Mouse (Mus musculus) erythroblast, embryonic 14.5 days (primary cell): Measurements from ENCODE around the gene Fam187a. TPM values are rescaled to one million over a fixed set of nuclear protein-coding genes. Genes with fewer than 3 reads are reported as not detected.

Experiments
- H3K27me3 ChIP-seq: 2 replicates; pipeline ENCODE4 v1.6.1; 2012; ENCODE audit warnings: inconsistent platforms; ENCODE audit not compliant: control insufficient read depth
- H3K36me3 ChIP-seq: 2 replicates; pipeline ENCODE4 v1.6.1; 2012; ENCODE audit warnings: mild to moderate bottlenecking, inconsistent platforms; ENCODE audit not compliant: control insufficient read depth
- H3K4me1 ChIP-seq: 2 replicates; pipeline ENCODE4 v1.6.1; 2012; ENCODE audit warnings: inconsistent platforms; ENCODE audit not compliant: control insufficient read depth
- H3K4me3 ChIP-seq: replicated peaks from 2 replicates; pipeline ENCODE3; 2012; ENCODE audit warnings: moderate library complexity, mild to moderate bottlenecking, inconsistent platforms
- H3K9me3 ChIP-seq: 2 replicates; pipeline ENCODE4 v1.6.1; 2012; ENCODE audit warnings: low read length, inconsistent platforms, mixed read lengths; ENCODE audit not compliant: control insufficient read depth
- GATA1 ChIP-seq: IDR thresholded peaks from 2 replicates; pipeline ENCODE4 v1.6.1; 2012; ENCODE audit warnings: low read length, inconsistent platforms, mixed read lengths
- TAL1 ChIP-seq: IDR thresholded peaks from 3 replicates; pipeline ENCODE4 v1.6.1; 2012; ENCODE audit warnings: low read length, inconsistent platforms, mixed read lengths
- polyA plus RNA-seq: library from polyadenylated mRNA; stranded (reverse); fragments of >175 nt; gene quantifications from 2 replicates; pipeline ENCODE4 v1.2.3, GENCODE M21; 2012

The Fam187a gene
- polyA plus RNA-seq, 1 experiment = not detected

DNA sequence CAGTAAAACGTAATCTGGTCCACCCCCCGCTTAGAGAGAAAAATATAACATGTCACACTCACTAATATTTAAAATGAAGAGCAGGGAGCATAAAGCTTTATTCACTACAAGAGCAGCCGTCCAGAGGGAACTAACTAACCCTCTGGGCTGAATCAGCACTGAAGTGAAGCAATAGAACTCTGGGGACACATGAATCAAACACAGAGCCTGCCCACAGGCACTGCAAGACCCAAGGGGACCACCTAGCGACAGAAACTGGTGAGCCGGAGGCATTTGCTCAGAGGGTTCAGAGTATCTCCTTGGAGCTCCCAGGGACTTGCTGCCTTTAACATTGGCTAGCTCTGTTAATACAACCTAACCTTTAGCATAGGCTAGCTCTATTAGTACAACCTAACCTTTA is 5.1 kb downstream of the Fam187a start:
- Histone ChIP-seq H3K27me3 (peaks cover 34% of the 10 kb centered on the region), H3K9me3 (no peaks in the 10 kb centered on the region)
- TF ChIP-seq GATA1 (no peak), TAL1 (no peak)

DNA sequence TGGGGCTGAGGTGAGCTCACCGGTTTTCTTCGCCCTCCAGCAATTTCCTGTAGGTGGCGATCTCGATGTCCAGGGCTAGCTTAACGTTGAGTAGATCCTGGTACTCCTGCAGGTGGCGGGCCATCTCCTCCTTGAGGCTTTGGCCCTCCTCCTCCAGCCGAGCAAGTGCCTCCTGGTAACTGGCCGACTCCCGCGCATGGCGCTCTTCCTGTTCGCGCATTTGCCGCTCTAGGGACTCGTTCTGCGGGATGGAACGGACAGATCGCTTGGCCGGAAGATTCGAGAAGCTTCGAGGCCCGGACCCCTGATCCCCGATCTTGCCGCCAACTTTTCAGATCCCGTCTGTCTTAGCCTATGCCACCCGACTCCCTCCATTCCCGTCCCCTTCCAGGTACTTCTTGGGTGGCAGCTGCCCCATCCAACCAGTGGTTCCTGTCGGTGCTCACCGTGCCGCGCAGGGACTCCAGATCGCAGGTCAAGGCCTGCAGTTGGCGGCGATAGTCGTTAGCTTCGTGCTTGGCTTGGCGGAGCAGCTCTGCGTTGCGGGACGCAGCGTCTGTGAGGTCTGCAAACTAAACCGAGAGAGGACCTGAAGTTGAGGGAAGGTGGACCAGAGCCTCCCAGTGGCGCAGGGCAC is 8.2 kb downstream of the Fam187a start:
- TF ChIP-seq GATA1 (no peak), TAL1 (no peak)
- H3K4me1 ChIP-seq = peaks cover 86% of the 10 kb centered on the region
- H3K27me3 ChIP-seq = peaks cover 24% of the 10 kb centered on the region
- no peaks in the 10 kb centered on the region for H3K9me3 ChIP-seq
- H3K4me3 ChIP-seq = peak overlapping the region; percentile 72
- H3K36me3 ChIP-seq = peaks cover 74% of the 10 kb centered on the region

More for the DNA sequence above, 5.1 kb downstream of the Fam187a start:
- Histone ChIP-seq H3K36me3 (peaks cover 79% of the 10 kb centered on the region), H3K4me3 (no peak overlapping the region), H3K4me1 (peaks cover 65% of the 10 kb centered on the region)

GRCm38 (mm10) chr11:102894716-102895115 is 9.7 kb downstream of the Fam187a start:
- peaks cover 60% of the 10 kb centered on the region for H3K36me3 ChIP-seq
- no peaks in the 10 kb centered on the region for H3K9me3 ChIP-seq
- H3K27me3 ChIP-seq = peaks cover 20% of the 10 kb centered on the region
- peaks cover 90% of the 10 kb centered on the region for H3K4me1 ChIP-seq
- TF ChIP-seq GATA1 (no peak), TAL1 (no peak)
- peak overlapping the region; percentile 72 for H3K4me3 ChIP-seq

- H3K27me3 ChIP-seq = peaks cover 20% of the 10 kb centered on the region
- H3K4me1 ChIP-seq = peaks cover 87% of the 10 kb centered on the region
- TF ChIP-seq GATA1 = peak; percentile 99
- TF ChIP-seq TAL1 = peak; percentile 97
- peaks cover 51% of the 10 kb centered on the region for H3K36me3 ChIP-seq
- H3K9me3 ChIP-seq = no peaks in the 10 kb centered on the region
- H3K4me3 ChIP-seq = peak overlapping the region; percentile 72
These were observed 10.8 kb downstream of the Fam187a start for GRCm38 (mm10) chr11:102895779-102896178.

- Histone ChIP-seq H3K4me3 (peak overlapping the region; percentile 72), H3K9me3 (no peaks in the 10 kb centered on the region), H3K36me3 (peaks cover 46% of the 10 kb centered on the region), H3K27me3 (peaks cover 20% of the 10 kb centered on the region), H3K4me1 (peaks cover 88% of the 10 kb centered on the region)
- no peak for TF ChIP-seq TAL1
- TF ChIP-seq GATA1 = no peak
These were observed 11.7 kb downstream of the Fam187a start for GRCm38 (mm10) chr11:102896641-102897040.

- Histone ChIP-seq H3K4me3 (no peak overlapping the region), H3K27me3 (peaks cover 18% of the 10 kb centered on the region), H3K4me1 (peaks cover 75% of the 10 kb centered on the region), H3K9me3 (no peaks in the 10 kb centered on the region), H3K36me3 (peaks cover 30% of the 10 kb centered on the region)
- no peak for TF ChIP-seq TAL1
- TF ChIP-seq GATA1 = no peak
These were observed 13.4 kb downstream of the Fam187a start for GRCm38 (mm10) chr11:102898408-102898807.

- Histone ChIP-seq H3K27me3 (peaks cover 15% of the 10 kb centered on the region), H3K36me3 (peaks cover 32% of the 10 kb centered on the region), H3K9me3 (no peaks in the 10 kb centered on the region), H3K4me3 (no peak within 1 kb of the TSS), H3K4me1 (peaks cover 62% of the 10 kb centered on the region)
- TF ChIP-seq GATA1 (no peak), TAL1 (no peak)
These were observed 15.8 kb downstream of the Fam187a start, which contains the start of gene Gfap for GRCm38 (mm10) chr11:102900763-102901162. Gfap (minus strand) TSS chr11:102900912.

GRCm38 (mm10) chr11:102901199-102901598 is 16.2 kb downstream of the Fam187a start:
- no peaks in the 10 kb centered on the region for H3K9me3 ChIP-seq
- peaks cover 58% of the 10 kb centered on the region for H3K4me1 ChIP-seq
- H3K4me3 ChIP-seq = no peak overlapping the region
- peaks cover 15% of the 10 kb centered on the region for H3K27me3 ChIP-seq
- TF ChIP-seq GATA1 = no peak
- TF ChIP-seq TAL1 = no peak
- H3K36me3 ChIP-seq = peaks cover 36% of the 10 kb centered on the region

GRCm38 (mm10) chr11:102902107-102902506 is 17.1 kb downstream of the Fam187a start:
- Histone ChIP-seq H3K36me3 (peaks cover 38% of the 10 kb centered on the region), H3K4me1 (peaks cover 49% of the 10 kb centered on the region), H3K27me3 (peaks cover 9% of the 10 kb centered on the region), H3K9me3 (no peaks in the 10 kb centered on the region), H3K4me3 (no peak overlapping the region)
- TF ChIP-seq TAL1 (no peak), GATA1 (no peak)
